Mouse (Mus musculus): ENCODE results near the gene Endov.
A peak's percentile ranks its signal among the peaks of the same experiment; 100 is the strongest.

The Endov gene

DNA sequence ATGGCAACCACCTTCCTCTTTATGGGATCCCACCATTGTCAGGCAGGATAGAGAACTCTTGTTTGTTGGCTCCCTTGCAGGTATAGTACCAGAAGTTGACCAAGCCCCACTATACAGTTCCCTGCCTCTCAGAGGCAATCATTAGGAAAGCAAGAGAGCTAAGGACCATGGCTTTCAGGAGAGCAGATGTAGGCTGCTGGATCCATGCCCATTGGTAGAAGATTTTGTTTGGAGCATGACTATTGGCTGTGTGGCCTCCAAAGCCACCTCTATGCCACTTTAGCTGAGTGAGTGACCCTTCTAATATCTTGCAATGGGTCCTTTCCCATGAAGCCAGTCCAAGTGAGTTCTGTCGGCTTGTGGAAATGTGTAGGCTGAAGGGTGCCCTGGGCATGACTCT lies 28.2 kb downstream of the Endov start:
- no peak for DNase-seq (ENCODE audit: low spot score)

DNA sequence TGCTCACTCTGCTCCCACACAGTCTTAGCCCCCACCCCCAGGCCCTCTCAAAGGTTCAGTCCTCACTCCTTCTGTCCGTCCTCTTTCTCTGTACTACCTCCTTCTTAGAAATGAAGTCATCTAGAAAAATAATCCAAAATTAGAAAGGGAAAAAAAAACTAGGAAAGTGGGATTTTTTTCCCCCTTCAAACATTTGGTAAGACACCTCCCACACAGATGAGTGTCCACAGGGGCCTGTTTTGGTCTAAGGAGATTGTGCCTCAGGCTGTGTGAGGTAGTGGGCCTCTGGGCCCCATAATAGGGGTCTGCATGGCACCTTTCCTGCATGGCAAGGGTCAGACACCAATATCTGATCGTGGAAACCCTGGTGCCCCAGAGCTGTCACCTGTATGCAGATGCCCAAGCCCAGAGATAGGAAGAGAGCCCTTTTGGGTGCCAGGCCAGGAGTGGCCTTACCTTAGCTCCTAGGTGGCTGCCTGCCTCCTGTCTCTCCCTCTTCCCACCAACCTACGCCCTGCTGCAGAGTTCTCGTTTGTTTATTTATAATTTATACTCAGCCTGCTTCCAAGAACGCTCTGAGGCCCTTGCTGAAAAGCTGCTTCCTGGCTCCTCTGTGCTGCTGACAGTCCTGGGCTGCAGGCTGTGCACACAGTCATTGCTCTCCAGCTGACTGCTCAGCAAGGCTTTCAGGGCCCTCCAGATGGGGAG lies 29.0 kb downstream of the Endov start:
- DNase-seq (ENCODE audit: low spot score), result no peak

DNA sequence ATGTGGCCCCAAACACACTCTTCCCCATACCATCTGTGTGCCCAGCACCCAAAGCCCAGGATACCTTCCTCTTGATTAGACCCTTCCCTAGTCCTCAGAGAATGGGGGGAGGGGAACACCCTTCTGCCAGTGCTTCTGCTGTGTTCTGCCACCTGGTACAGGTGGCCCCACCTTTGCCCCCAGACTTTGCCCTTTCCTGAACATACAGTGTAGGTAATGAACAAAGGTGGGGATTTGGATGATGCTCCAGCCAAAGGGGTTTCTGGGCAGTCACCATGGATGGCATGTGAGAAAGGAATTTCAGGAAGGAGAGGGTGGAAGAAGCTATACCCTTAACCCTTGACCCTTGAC lies 29.5 kb downstream of the Endov start:
- DNase-seq (ENCODE audit: low spot score), result no peak

DNA sequence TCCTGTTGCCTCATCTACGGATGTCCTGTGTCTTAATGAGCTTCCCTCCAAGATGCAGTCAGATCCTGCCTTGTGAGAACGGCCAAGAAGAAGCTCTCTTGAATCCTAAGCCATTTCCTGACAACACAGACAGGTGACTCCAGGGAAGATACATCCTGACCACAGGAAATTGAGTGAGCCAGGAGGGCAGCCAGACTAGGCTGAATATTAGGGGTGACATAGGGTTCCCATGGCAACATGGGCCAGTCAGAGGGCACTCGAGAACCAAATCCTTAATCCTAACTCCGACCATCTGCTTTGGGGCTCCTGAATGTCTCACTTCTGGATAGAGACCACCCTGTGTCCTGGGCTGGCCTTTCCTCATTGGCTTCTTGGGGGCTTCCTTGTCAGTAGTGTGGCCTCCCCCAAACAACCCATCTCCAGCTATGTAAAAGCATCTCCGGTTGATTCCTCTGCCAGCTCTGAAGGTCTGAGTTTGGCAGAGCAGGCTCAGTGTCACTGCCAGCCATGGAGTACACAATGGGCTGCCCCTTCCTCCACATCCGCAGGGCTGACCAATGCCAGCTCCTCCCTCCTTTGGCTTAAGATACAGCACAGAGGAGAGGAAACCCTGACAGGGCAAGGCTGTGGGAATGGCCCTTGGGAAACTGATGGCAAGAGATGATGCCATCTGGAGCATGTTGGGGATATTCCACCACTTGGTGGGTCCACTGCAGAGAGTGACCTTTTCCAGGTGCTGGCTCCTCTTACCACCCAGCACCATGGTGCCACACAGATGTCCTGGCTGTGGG lies 31.0 kb downstream of the Endov start:
- DNase-seq (ENCODE audit: low spot score), result no peak

- no peak for DNase-seq (ENCODE audit: low spot score)
These were observed 31.6 kb downstream of the Endov start for GRCm38 (mm10) chr11:119522779-119523178.

DNA sequence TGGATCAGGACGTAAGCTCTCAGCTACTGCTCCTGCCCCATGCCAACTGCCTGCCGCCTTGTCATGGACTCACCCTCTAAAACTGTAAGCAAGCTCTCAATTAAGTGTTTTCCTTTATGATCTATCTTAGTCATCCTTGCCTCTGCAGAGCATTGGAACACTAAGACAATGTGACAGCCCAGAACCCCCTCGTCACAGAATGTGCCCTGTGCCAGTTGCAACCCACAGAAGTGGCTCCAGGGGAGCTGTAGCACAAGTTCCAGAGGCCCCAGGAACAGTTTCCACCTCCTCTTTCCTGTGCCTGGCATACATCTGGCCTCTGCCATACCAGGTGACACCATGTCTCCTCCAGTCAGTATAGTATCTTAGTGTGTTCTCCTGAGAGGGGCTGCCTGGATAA lies 32.2 kb downstream of the Endov start:
- DNase-seq (ENCODE audit: low spot score), result no peak

DNA sequence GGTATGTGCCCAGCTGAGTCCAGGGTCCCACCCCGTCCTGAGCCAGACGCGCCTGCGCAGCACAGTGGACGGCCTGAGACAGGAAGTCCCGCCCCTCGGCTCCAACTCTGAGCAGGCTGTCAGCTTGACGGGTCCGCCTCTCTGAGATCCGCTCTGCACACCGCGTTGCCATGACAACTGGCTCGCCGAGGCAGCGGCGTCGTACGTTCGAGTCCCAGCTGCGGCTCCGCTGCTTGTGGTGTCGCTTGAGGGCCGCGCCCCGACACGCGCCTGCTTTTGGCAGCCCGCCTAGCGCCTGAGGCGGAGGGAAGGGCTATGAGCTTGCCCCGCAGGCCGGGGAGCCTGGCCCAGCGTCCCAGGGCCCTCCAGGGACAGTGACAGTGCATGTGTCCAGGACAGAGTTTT lies 33.4 kb downstream of the Endov start:
- peak; percentile 97 for DNase-seq (ENCODE audit: low spot score)

- DNase-seq (ENCODE audit: low spot score), result no peak
These were observed 35.2 kb downstream of the Endov start for GRCm38 (mm10) chr11:119526068-119526966.

DNA sequence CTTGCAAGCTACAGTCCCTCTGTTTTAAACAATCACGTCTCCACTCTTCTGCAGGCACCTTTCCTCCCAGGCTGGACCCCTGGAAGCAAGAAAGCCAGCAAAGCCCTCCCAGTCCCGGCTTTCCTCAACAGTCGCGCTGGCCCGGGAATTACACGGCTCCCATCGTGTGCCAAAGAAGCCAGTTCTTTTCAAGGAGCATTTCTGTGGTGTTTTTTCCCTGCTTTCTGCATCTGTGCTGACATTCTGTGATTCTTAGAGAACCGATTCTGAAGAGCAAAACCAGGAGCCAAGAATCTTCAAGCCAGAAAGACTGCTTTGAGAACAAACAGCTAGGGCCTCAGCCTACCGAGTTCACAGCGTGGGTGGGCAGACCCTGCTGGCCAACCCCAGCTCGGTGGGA lies 37.8 kb downstream of the Endov start:
- DNase-seq (ENCODE audit: low spot score), result no peak

GRCm38 (mm10) chr11:119532460-119532859 lies 41.3 kb downstream of the Endov start:
- no peak for DNase-seq (ENCODE audit: low spot score)

GRCm38 (mm10) chr11:119533745-119534144 lies 42.6 kb downstream of the Endov start:
- DNase-seq (ENCODE audit: low spot score), result no peak

GRCm38 (mm10) chr11:119539944-119540343 lies 48.8 kb downstream of the Endov start:
- peak; percentile 56 for DNase-seq (ENCODE audit: low spot score)

GRCm38 (mm10) chr11:119540560-119540959 lies 49.4 kb downstream of the Endov start:
- no peak for DNase-seq (ENCODE audit: low spot score)

GRCm38 (mm10) chr11:119541082-119541481 lies 49.9 kb downstream of the Endov start:
- DNase-seq (ENCODE audit: low spot score), result no peak

GRCm38 (mm10) chr11:119542371-119542770 lies 51.2 kb downstream of the Endov start:
- no peak for DNase-seq (ENCODE audit: low spot score)

GRCm38 (mm10) chr11:119542886-119543285 lies 51.7 kb downstream of the Endov start:
- no peak for DNase-seq (ENCODE audit: low spot score)

- no peak for DNase-seq (ENCODE audit: low spot score)
These were observed 52.8 kb downstream of the Endov start for GRCm38 (mm10) chr11:119543816-119544517.

DNA sequence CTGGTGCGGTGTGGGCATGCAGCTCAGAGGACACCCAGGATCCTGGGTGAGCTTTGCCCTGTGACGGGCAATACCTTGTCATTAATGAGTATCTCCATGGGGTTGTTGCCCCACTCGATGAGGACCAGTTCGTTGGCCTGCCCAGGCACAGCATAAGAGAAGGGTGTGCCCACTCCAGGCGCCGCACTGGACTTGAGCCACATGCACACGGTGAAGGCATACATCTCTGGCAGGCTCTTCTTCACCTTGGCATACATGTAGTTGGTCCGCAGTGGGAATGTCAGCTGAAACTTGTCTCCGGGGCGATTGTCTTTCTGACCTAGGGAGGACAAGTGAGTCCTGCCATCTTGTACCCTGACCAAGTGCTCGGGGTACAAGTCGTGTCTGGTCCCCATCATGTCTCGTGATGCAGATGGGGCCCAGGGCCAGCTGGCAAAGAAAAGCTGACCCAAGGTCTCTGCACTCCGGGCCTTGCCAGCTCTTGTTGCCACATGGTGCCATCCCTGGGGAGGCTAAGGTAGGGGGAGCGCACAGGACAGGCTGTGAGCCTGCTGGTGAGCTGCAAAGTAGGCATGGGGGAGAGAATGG lies 53.5 kb downstream of the Endov start:
- DNase-seq (ENCODE audit: low spot score), result no peak

- DNase-seq (ENCODE audit: low spot score), result no peak
These were observed 54.1 kb downstream of the Endov start for GRCm38 (mm10) chr11:119545281-119545680.

GRCm38 (mm10) chr11:119545741-119546495 lies 54.8 kb downstream of the Endov start:
- DNase-seq (ENCODE audit: low spot score), result peak; percentile 58
